Mouse (Mus musculus): Measurements from ENCODE around the gene Lyl1.

The Lyl1 gene

DNA sequence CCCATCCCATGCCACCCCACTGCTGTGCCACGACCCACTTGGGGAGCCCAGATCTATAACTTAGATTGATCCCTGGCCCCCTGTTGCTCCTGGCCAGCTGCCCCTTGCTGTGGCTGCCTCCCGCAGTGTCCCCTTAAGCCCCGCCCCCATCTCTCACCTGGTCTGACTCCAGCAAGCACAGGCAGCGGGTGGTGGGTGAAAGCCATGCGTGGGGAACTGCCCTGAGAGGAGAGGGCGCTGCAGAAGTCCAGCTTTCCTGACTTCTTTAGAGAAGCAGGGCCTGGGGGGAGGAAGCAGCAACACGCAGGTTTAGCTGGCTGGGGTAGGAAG, 22.3 kb downstream of the Lyl1 start:
- peak; percentile 75 for DNase-seq

DNA sequence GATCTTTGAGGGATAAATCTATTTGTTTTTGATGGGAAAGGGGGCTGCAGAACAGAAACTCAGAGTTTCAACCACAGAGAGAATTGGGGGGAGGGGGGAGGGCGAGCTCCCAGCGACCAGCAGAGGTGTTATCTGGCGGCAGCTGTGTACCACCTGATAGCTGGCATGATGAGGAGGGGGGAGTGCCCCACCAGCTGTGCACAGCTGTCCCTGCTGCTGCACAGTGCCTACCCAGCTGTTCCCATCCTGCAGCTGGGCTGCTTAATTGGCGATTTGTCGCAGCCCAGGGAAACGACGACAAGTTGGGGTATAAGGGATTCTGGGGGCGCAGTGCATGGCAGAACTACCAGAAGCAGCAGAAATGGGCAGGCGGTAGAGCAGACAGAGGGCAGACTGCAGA, 23.4 kb downstream of the Lyl1 start:
- no peak for DNase-seq

DNA sequence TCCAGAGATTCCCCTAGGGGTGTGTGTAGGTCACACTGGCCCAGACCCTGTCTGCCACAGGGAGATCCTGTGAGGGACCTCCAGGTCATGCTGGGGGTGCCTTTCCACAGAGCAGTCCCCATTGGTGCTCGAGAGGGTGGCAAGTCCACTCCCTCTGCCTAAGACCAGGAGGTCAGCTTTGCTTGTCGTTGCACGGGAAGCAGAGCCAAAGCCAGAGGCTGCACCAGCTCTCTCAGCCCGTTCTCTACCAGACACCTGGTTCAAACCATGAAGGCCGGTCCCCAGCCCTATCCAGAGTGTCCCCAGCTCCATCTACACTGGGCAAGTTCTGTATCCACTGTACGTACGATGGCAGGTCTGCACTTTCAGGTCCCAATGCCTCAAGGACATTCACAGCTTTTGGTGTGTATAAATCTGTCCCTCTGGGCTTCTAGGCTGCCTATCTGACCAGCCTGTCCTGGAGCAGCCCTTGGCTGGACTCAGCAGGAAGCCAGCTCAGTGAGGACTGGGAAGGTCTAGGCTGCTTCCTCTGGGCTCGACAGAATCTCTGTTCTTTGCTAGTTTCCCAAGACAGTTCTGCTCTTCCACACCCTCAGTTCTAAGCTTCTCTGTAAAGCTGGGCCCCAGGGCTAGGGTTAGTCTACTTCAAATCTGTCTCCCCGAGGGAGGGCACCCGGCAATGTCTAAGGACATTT, 24.1 kb downstream of the Lyl1 start:
- DNase-seq: no peak

DNA sequence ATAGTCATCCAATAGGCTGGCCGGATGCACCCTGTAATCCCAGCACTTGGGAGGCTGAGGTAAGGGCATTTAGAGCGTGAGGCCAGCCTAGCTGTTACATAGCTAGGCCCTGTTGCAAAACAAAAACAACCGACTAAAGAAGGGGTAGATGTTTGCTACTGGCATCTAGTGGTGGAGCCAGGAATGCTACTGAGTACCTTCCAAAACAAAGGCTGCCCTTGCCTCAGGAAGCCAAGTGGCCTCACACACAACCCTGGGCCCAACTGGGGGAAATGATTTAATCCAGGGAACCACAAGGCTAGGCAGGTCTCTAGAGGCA, 24.6 kb downstream of the Lyl1 start:
- peak; percentile 65 for DNase-seq

DNA sequence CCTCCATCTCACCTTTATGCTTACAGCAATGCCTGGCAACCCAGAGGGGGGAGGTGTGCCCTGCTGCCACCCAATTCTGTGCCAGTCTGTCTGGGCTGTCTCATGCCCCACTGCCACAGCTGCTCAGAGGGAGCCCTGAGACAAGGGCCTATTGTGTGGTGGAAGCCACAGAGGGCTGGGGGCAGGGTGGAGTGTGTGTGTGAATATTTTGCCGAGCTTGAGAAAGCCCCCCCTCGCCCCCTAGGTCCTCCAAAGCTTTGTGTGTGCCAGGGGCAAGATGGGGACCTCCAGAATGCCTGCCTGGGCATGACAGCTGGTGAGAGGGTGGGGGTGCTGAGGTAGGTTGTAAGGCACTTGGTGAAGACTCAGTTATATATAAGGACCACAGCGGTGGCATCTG, 27.2 kb downstream of the Lyl1 start:
- DNase-seq: no peak

DNA sequence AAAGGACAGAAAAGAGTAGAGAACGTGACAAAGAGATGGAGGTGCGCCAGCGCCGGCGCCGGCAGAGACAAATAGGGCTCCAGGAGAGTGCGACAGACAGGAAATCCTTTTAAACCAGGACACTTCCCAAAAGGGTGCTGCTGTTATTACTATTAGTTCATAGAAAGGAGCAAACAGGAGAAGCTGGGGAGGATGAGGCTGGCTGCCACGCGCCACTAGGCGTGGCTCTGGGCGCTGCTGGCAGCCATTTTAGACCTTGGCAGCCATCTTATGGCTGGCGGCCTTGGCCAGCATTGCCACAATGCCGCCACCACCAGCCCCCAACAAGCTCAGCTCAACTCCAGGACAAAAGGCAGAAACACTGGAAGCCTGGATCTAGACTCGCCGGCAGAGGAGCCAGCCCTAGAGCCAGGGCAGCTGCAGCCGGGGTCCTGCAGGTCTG, 28.7 kb downstream of the Lyl1 start:
- peak; percentile 64 for DNase-seq

DNA sequence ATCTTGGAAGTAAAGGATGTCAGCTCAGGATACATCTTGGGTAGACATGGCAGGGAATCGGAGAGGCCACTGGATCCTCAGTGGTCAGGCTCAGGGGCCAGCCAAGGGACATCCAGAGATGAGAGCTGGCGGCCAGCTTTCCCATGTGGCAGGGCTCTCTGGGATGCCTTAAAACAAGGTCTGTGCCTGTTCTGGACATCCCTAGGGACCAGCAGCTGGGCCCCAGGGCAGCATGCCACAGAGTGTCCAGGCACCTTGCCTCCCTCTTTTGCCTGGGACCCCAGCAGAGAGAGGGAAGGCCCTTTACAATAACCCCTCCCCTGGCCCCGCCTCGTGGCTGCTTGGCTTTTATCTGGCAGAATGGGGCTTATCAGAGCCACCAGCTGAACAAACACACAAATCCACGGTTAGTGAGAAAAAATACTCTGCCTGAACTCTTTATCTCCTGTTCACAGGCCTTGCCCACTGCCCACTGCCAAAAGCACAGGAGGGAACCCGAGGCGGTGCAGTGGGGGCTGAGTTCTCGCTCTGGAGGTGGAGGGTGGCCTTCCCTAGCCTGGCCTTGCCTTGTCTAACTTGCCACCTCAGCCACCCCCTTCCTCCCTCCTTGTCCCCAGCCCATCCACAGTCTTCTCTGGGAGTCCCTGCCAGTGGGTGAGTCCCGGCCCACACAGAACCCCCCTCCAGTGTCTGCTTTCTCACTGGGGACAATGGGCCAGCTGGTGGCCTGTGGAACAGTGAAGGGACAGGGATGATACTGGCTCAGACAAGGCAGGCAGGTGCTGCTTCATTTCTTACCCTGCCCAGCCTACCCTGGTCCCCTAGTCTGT, 29.5 kb downstream of the Lyl1 start:
- DNase-seq: no peak

DNA sequence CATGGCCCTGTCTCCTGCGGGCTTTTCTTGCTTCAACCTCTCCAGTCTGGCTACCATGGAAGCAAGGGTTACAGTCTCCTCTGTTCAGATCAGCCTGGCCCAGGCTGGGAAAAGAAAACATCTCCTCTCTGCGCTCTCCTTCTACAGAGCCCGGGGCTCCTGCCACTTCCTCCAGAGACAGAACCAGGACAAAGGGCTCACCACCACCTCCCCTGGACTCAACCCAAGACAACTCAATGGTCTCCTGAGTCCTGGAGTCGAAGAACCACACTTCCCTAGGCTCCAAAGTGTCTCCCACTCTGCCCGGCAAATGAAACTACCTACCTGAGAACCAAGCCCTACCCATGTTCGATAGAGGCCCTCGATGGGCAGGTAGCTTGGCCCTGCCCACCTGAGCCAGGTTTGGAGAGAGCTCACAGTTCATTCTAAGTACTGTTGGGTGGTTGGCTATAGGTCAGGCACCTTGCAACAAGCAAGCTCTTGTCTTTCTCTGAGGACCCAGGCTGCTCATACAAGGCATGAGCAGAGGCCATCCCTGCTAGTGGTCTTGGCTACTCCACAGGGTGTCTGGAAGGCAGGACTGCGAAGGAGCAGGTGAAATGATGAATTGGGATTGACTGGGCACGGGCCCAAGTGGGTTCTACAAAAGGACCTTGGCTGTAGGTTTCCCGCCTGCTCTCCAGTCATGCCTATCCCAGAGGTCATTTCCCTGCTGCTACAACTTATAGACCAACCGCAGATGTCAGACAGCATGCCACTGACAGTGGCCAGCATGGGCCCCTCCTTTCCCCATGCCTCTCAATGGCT, 30.3 kb downstream of the Lyl1 start:
- DNase-seq: no peak

DNA sequence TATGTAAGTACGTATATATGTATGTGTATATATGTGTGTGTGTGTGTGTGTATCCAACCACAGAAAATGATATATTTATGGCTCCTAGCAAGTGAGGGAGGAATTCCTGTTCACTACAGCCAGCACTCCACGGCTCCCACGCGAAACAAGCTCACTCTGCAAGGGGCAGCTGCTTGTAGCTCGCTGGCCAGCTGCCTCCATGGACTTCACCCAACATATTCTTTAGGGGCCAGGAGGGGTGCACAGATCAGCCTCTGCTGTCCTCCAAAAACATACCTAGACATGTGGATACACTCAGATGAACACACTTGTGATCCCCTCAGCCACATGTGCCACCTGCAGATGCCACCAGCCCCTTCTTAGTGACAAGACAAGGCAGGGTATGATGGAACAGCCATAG, 31.3 kb downstream of the Lyl1 start:
- DNase-seq: no peak

DNA sequence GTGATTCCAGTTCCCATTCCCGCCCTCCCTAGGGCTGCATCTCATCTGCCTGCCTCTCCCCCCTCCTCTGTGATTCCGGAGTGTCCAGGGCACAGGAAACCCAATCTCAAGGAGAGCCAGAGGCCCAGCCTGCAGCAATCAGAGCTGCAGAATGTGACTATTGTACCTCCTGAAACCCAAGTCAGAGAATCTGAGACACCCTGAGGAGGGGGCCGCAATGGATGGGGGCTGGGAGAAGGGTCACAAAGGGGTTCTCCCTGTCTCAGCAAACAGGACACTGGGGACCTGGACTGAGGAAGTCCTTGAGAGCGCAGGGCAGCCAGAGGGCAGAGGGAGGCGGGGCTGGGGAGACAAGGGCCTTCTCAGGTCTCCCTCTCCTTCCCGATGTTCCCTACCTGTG, 31.7 kb downstream of the Lyl1 start:
- peak; percentile 58 for DNase-seq

DNA sequence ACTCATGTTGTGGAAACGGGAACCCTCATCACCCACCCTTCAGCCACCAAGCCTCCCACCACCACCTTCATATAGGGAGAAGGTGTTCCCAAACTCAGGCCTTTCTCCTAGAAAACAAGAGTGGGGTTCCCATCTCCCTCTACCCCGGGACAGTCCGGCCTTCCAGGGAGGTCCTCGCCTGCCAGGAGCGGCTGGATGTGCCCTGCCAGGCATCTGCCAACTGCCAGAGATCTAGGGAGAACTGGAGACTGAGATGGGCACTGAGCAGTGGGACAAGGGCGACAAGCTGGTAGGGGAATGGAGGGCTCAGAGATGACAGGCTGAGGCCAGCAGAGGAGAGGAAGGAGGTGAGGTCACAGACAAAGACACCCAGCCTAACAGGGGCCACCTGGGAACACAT, 32.7 kb downstream of the Lyl1 start:
- no peak for DNase-seq

DNA sequence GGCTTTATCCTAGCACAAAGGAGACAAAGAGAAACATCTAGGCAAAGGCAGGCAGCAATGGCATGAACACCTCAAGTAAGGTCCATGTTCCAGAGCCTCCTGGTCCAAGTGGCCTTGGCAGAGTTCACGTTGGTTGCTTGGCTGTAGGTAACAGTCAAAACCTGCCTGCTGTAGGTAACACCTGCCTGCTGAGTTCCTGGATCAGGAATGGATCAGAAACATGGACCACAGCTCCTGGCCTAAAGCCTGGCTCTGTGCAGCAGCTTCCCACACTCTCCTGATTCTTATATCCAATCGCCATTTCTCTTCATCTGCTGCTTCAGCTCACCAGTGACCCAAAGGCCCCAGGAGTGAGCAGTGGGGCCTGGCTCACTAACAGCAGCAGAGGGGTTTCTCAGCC, 33.4 kb downstream of the Lyl1 start:
- DNase-seq: no peak

DNA sequence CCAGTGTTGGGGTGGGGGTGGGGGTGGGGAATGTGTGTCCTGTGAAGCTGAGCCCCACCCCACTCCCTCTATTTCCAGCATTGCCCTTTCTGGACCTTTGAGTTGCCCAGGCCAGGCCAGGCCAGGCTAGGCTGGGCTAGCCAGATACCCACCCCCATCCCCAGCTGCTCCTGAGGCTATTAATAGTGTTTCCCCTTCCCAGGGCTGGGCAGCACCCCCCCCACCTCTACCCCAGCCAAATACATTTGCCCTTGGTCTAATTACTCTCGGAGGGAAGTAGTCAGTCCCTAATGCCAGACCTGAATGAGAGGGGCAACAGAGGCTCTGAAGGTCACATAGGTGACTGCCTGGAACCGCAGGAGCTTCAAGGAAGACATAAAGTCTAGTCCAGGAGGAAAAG, 34.3 kb downstream of the Lyl1 start:
- DNase-seq: no peak

DNA sequence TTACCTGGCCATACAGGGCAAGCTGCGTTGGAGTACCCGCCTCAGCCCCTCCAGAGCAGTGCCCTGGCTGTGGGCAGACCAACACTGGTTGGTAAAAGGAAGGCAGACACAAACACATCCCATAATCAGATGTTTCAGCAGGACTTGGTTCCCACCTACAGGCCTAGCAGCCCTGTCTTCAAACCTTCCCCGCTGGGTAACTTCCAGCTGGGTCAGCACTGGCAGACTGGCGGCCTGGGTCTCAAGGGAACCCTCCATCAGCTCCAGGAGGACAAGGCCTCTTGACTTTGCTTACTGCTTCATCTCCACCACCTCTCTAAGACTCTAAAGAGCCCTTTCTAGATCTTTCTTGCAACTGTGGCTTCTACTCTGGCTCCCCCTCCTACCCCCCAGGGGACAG, 35.3 kb downstream of the Lyl1 start:
- DNase-seq: no peak

DNA sequence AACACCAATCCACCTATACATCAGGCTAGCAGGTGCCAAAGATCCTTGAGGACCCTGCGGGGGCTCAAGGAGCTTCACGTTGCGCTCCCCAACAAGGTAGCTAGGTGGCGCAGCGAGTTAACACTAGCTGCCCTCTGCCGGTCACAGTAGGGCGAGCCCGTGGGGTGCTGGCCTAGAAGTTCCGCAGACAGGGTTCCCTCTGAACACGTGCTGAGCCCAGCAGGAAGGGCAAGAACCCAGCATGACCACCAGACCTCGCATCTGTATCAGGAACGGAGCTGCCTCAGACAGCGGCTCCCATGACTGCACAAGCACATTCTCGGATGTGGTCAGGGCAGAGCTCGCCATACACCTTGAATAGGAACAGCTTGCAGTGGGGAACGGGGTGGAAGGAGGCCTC, 36.4 kb downstream of the Lyl1 start:
- peak; percentile 90 for DNase-seq

DNA sequence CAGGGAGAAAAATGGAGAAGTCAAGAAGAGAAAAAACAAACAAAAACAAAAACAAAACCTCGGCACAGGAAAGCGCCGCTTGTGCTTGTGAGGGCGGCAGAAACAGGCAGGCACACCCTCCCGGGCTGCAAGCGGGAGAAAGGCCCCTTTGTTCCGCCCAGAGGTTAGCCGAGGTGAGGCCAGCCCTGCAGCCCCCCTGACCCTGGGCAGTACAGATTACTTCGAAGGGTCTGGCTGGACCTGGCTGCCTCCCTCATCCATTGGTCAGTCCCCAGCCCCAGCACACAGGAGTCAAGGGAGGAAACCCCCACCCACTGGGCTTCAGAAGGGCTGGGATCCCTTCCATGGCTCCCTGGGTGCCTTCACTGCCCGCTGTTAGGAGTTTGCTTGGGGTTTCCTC, 37.0 kb downstream of the Lyl1 start:
- DNase-seq: no peak

DNA sequence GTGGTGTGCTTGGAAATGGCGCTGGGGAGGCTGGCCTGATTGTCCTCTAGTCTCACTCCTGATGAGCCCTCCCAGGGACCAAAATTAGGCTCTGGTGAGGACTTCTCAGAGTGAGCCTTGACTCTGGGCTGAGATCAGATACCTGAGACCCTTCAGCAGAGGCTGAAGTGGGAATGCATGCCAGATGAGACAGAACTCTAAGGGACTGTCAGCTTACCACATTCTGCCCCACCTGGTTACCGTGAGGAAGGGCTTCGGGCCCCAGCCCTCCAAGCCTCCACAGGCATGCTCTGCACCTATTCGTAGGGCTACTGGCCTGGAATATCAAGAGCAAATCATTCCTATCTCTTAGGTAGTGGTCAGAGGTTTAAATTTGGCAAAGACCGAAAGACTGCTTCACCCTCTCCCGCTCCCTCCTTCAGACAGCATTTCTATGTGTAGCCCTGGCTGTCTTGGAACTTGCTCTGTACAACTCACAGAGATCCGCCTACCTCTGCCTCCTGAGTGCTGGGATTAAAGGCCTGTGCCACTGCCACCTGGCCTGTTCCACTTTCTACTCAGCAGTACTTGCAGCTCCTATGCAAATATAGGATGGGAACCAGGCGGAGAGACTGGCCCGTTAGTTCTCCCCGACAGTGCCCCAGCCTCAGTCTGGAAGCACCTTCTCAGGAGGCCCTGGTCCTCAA, 37.6 kb downstream of the Lyl1 start:
- no peak for DNase-seq

DNA sequence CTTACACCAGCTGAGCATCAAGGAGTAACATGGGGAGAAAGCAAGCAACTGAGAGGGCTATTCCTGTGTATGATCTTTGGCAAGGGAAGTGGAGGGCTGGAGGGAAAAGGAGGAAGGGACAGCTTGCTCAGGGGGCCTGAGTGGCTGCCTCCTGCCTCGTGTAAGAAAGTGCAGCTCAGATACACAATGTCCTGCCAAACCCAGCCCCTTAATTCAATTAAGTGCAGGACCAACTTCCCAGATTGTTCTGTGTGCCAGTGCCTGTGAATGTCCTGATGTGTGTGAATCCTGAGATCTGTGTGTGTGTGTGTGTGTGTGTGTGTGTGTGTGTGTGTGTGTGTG, 38.1 kb downstream of the Lyl1 start:
- DNase-seq: no peak

DNA sequence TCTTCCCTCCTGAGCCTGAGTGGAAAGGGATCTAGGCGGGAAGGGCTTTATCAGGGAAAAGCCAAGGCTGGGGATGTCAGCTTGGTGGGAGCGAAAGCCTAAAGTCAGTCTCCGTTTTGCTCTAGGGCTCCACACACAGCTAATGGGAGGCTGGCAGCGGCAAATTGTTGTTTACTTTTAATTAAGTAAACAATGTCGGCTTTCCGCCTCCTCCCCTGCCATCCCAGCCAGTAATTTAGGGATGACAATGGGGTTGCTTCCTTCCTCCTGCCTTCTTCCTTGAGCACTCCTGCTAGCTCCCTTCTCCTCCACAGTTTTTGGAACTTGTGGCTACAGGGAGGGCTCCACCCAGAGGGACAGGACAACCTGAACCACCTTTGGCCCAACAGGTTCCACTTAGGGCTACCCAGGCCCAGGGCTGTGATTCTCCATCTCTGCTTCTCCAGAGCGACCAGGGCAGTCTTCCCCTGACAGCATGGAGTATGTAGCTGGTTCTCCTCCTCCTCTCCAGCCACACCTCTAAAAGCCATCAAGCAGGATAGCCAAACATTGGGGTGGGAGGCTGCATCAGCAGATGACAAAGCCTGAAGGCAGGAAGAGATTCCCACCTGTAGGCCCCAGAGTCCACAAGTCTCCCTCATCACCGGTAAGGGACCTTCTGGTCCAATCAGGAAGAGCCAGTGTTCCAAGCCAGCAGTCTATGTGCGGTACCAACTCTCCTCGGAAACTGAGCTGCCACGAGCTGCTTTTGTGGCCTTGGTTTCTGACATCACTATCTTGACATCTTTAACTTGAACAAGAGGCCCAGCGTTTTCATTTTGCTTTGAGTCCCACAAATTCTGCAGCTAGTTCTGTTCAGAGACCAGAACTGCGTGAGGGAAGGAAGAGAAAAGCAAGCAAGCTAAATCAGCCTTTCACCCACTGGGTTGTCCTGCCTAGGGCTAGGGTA, 39.9 kb downstream of the Lyl1 start:
- DNase-seq: no peak

DNA sequence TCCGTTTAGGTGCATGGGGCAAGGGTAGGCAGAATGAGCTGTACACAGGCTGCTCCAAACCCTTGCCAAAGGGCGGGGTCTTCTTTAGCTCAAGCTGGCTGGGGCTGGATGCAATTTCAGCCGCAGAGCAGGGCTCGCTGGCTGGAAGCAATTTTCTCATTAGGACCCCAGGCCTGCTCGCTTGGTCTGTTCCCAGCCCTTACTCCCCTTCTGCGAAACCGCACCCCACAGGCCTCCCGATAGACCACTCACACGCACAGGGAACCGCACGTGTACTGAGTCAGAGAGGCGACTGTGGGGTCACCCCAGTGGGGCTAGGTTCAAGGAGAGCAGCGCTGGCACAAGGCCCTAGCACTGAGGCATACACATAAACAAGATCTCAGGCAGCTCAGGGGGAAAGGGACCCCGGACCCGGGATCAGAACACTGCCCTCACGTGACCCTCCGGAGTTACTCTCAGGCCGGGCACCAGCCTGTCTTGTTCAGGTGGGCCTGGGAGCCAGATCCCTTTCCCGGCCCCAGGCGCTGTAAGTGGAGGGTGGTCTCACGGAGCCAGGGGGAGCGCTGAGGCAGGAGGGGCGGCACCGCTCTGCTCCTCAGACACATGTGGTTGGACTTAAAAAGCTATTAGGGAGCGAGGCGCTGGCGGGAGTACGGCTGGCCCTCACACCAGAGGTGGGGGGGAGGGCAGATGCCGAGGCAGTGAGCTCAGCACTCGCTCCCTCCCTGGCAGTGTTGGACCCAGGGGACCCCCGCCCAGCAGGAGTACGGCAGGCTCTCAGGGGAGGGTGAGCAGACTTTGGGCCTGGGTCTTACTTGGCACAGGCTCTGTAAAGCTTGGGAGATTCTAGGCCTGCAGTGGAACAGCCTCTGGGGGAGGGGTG, 41.2 kb downstream of the Lyl1 start:
- DNase-seq: peak; percentile 67

DNA sequence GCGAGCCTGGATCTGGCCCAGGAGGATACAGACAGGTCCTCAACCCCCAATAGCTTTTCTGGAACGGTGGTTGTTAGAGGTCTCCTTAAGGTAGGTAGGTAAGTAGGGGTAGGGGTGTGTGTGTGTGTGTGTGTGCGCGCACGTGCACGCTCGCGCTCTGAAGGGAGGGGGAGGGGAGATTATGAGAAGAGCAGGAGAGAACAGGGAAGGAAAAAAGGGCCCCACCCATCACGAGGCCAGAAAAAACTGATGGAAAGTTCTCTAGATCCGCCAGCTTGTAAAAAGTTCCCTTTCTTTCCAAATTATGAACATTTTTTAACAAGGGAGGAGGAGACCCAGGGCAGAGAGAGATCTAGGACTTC, 41.8 kb downstream of the Lyl1 start:
- DNase-seq: no peak

All from kidney, postnatal 10 days (tissue).